Mouse (Mus musculus) lung, adult 18-20 months (tissue): Measurements from ENCODE around the gene Cfap97.
"Not testable (repeated sequence)": the region's sequence is repeated elsewhere in the genome, so short reads cannot be mapped to it uniquely, and the experiment has no call there.

Experiments
- DNase-seq, 2 experiments: peaks; one replicate each; pipeline ENCODE4 v3.0.0; 2022; ENCODE audit warnings: mixed read lengths in 2 of 2

The Cfap97 gene

GRCm38 (mm10) chr8:46162953-46163869 is 11.6 kb downstream of the Cfap97 start:
- DNase-seq = peak; percentile 97 to 98

DNA sequence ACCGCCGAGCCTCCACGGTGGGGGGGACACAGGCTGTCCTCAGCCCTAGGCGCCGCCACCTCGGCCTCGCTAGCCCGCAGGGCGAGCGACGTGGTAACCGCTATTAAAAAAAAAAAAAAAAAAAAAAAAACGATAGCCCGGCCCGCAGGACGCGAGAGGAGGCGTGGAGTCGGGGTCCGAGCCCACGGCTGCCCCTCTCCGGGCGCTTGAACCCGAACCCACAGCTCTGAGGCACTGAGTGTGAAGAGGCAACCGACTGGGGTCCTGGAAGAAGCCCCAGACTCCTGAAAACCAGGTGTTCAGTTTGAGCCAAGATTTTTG is 12.3 kb downstream of the Cfap97 start:
- DNase-seq = no peak

GRCm38 (mm10) chr8:46173651-46174050 is 22.1 kb downstream of the Cfap97 start:
- no peak for DNase-seq

GRCm38 (mm10) chr8:46180136-46180535 is 28.6 kb downstream of the Cfap97 start:
- no peak for DNase-seq

DNA sequence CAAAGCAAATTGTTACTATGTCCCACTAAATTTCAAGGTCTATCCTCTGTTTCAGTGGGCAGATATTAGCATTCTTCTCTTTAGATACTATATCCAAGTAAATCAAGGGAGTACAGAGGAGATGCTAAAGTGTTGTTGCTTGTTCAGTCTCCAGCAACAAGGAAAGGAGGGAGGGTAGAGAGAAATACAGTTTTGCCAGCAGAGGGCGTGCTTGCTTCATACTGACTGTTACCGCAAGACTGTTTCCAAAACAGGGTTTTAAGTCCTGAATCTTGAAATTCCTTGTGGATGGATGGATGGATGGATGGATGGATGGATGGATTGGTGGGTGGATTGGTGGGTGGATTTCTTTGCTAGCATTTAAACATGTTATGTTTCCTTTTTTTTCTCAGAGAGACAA is 33.8 kb downstream of the Cfap97 start:
- peak; percentile 24 to 45 for DNase-seq

DNA sequence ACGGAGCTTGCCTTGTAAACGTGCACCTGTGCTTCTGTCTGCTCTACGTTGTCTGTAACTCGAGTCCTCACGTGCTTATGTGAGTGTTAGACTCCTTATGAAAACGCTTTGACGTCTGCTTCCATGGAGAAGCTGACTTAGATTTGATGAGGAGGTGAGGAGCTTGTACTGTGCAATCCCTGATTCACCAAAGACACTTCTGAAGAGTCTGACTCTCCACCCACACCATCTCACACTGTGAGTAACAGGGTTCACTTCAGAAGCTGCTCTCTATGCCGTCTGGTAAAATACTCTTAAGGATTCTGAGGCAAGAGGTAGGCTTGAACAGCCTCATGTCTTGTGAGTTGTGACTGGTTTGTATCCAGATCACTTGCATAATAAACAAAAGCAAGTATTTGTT is 41.5 kb downstream of the Cfap97 start:
- DNase-seq = no peak

GRCm38 (mm10) chr8:46196877-46197276 is 45.3 kb downstream of the Cfap97 start:
- no peak for DNase-seq

DNA sequence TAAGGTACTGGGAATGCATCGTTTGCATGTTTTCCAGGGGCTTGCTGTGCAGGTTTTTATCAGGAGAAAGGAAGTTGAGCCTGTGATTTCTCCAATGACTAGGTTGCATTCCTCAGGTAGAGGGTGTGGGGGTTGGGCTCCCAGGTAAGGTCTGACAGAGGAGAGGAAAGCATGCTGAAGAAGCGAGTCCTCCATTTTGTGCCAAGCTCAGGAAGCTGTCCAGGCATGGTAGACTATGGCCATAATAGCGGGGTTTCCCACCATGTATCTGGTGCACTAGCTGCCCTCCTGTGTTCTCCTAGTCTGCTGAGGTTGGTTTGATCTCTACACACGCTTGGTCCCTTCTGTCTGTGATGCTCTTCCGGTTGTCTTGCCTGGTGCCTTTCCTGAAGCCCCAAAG is 46.1 kb downstream of the Cfap97 start:
- no peak for DNase-seq

GRCm38 (mm10) chr8:46202350-46202749 is 50.8 kb downstream of the Cfap97 start:
- no peak for DNase-seq

DNA sequence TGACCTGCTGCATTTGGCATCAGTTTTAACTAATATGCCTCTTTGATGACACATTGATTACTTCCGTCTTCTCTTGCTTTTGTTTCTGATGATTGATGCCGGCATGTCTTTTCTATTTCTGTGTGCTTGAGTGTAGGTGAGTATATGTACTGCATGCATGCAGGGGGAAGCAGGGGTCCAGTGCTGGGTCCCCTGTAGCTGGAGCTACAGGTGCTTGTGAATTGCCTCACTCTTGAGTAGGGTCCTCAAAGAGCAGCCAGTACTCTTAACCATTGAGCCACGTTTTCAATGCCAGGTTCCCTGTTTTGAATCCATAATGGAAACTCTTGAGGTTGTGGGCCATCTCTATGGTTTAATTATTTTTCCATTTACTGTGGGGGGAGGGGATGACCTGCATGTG is 52.7 kb downstream of the Cfap97 start:
- no peak for DNase-seq

DNA sequence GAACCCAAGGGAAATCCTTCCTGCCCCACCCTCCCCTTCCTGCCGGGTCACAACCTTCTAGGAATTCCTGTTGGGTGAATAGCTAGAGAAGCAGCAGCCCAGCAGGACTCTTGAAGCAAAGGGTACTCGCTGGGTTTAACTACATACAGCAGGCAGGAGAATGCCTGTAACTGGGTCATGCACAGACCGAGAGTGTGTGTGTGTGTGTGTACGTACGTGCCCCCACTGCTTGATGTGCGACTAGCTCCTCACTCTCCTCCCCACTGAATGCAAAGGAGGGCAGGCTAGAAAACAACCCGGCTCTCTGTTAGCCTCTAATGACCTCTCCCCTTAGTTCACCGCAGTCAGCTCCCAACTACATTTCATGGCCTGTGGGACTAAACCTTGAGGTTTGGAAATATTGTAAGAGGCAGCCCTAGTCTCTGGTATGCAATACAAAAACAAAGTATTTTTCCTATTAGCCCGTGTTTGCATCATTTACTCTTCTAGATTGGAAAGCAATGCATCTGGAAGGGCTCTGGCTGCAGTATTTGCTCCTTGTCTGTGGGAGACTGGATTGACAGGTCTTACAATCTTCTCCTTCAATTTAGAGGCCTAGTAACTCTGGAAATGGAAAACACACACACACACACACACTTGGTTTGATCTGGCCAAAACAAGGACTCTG is 53.5 kb downstream of the Cfap97 start:
- no peak for DNase-seq

DNA sequence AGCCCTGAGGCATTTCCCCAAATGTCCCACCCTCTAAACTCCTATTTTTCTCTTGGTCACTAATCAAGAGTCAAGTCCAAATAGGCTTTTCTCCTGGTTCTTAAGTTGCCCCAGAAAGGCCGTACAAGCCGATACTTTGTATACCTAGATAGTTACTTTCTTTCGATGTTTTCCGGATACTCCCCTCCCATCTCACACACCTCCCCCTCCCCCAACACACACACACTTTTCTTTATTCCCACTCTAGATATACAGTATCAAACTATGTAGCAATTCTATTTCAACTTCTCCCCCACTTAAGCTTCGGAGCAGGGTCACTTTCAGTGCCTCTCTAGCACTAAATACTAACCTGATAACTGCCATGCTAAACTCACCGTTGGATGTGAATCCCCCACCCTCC is 54.5 kb downstream of the Cfap97 start:
- no peak for DNase-seq

GRCm38 (mm10) chr8:46208354-46208753 is 56.8 kb downstream of the Cfap97 start:
- no peak for DNase-seq

GRCm38 (mm10) chr8:46209057-46209456 is 57.5 kb downstream of the Cfap97 start:
- no peak for DNase-seq

DNA sequence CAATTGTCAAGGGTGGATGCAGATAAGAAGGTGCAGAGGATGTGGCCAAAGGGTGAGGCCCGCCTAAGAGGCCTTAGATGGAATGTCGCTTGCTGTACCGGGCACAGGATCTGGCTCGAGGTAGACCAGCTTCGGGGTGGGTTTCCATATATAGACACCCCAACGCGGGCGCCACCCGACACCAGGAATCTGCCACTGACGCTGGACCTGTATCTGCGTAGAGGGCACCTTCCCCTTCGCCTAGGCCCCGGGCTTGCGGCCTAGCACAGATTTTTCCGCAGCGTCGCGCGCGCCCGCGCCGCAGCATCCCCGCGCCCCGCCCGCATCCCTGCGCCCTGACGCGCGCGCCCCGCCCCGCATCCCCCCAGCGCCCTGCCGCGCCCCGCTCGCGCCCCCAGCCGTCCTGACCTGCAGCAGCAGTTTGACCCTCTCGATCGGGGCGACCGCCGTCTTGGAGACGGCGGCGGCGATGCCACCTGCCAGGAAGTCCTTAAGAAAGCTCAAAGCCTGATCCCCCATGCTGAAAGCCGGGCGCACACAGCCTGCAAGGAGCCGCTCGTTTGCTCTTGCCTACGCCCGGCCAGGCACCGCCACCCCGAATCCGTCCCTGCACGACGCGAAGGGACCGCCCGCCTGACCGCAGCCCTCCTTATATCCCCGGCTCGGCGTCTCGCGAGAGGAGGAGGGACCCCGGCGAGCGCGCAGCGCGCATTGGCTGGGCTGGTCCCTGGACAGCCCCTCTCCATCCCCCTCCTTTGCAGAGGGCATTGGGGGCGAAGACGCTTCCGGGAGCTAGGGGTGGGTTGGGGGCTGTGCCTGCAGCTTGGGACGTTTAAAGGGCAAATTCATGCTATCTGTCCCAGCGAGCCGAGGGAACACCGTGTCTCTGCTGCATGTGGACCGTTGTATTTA is 59.1 kb downstream of the Cfap97 start, which contains the start of gene Slc25a4:
TSS of gene Slc25a4 (minus strand) at position 881 of the 912 bp plus-strand sequence.
- DNase-seq = peak; percentile 95 to 96

DNA sequence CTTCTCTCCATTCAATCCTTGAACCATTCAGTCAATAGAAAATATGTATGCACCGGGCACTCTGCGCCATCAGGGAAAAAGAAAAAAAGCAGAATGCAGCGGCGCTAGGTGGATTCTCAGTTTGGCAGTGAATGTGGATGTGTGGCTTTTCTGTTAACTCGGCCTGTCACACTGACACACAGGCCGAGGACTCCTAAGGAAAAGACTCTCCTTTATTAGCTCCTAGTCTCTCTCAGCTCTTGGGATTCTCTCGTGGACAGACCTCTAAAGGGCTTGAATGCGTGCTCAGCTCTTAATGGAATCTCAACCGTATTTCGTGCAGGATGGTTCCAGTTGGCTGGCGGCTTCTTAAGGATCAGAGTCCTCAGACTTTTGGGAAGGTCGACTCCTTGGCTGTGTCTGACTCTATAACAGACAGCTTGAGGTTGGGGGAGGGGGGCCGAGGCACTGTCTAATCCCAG is 60.1 kb downstream of the Cfap97 start:
- no peak for DNase-seq

GRCm38 (mm10) chr8:46212194-46212593 is 60.6 kb downstream of the Cfap97 start:
- no peak for DNase-seq

- no peak for DNase-seq
These were observed 62.5 kb downstream of the Cfap97 start for GRCm38 (mm10) chr8:46213971-46214480.

GRCm38 (mm10) chr8:46216838-46217237 is 65.3 kb downstream of the Cfap97 start:
- peak; percentile 19 to 21 for DNase-seq

DNA sequence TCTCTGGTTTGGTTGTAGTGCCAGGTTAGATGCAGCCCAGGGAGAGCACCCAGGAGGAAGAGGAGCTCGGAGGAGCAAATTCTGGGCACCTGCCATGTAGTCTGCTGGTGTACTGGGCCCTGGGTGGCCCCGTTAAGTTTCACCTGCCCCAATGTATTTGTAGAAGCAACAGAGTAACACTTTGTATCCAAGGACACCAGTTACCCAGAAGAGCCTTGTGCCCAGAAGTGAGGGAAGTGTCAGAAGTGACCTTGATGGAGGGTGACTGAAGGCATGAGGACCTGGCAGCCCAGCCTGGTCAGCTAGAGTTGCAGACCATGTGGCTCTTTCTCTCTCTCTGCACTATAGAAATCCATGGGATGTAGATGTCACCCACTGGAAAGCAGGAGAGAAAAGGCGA is 69.0 kb downstream of the Cfap97 start:
- DNase-seq = no peak

GRCm38 (mm10) chr8:46225501-46225900 is 73.9 kb downstream of the Cfap97 start:
- no peak for DNase-seq

DNA sequence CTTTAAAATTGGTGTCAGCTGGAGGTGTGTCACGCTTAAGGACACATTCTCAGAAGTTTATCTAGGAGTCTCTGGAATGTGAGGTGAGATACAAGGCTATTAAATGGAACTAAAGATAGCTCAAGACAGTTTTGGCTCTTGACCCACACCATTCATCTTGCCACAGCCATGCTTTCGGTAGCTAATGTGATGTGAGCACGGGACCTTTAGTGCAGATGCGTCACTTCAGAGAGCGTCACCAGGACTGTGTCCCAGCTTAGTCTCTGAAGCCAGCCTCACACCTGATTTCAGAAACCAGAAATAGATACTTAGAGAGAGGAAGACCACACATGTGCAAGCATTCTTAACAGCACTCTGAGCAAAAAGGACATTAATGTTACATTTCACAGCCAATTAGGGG is 75.1 kb downstream of the Cfap97 start:
- no peak for DNase-seq

GRCm38 (mm10) chr8:46231968-46232367 is 80.4 kb downstream of the Cfap97 start:
- not testable (repeated sequence) for DNase-seq
